Mouse (Mus musculus) frontal cortex, postnatal 10 days (tissue): ENCODE results near the gene Zfp148.

Experiments used
- DNase-seq, 2 experiments: peaks; one replicate each; pipeline ENCODE4 v3.0.0; 2022; ENCODE audit warnings: low spot score in 2 of 2, mixed read lengths in 1 of 2

The Zfp148 gene

DNA sequence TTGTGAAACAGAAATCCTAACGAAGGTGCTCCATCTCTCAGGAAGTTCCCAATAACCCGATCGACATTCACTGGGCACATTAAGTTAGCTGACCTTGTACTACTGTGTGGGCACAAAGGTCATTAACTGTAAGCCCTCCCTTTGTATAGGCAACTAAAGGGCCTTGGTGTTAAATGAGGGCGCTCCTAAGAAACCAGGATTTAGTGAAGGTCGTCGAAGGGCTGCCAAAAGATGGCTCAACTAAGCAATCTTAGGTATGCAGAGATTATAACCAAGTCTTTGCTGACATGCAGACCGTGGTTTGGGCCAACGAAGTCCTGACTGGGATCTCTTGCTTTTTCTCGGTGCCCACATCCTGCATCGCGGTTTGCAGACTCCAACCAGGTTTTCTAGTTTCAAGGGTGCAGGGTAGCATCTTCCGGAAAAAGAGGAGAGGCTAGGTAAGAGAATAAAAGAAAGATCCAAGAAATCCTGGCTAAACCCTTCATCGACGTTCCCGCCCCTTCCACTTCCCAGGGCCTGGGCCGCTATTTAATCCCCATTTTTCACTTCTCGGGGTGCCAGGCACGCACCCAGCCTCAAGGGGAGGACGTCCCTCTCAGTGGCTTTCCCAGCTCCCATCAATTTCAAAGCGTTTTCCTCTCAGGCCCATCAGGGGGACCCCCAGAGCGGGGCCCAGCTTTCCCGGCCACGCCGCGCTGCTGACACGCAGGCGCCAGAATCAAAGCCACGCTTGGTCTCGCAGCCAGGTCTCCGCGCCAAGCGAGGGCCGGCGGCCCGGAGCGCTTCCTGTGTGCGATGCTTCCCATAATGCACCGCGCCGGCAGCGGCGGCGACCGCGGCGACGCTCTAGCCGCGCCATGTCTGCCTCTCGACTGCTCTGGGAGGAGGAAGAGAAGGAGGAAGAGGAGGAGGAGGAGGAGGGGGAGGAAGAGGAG lies at the start of gene Zfp148:
Gene Zfp148, plus strand, starts transcription at position 893 of the 938 bp plus-strand sequence.
- peak; percentile 86 to 91 for DNase-seq

DNA sequence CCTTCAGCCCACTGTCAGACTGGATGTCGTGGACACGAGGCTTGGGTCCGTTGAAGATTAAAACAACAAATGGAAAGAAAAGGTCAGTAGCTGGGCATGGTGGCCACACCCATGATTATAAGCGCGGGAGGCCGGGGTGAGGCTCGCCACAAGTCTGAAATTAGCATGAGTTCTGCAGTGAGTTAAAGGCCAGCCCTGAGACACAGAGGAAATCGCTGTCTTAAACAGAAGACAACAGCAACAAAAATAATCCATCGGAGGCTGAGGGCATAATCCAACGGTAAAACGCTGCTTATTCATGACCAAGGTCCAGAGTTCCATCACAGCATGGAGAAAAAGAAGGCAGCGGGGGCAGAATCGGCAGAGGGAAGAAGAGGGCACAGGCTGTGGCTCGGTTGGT lies 47.6 kb upstream of the Zfp148 start:
- DNase-seq: no peak

DNA sequence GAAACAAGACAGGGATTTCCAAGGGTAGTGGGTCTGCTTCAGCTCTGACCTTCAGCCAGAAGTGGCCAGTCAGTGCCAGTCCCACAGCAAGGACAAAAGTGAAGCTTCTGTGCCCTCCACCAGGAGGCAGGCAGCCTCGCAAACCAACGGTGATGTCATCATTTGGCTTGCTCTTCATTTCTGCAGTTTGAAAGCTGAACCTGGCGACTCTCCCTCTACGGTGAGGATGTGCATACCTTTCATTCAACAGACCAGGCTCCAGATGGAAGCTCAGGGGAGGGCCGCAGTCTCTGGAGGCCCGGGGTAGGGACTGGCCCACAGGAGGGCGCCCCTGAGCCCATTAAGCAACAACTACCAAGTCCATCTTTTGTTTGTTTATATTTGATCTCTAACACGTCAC lies 43.5 kb upstream of the Zfp148 start:
- DNase-seq: peak; percentile 25 to 44

DNA sequence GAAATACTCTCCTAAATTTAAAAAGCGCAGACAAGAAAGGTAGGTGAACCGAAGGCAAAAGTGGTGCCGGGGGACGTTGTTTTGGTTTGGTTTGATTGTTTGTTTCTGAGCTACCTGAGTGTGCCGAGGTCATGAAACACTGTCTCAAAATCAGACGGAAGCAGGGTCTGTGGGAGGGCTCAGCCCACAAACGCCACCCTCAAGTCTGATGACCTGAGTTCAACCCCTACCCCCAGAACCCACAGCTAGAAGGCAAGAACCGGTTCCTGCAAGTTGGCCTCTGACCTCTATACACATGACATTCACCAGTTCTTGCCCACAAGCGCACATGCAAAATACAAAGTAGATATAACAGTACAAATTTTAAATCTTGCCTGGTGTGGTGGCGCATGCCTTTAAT lies 43.0 kb upstream of the Zfp148 start:
- DNase-seq: no peak

GRCm38 (mm10) chr16:33338492-33338891 lies 42.1 kb upstream of the Zfp148 start:
- no peak for DNase-seq

GRCm38 (mm10) chr16:33339476-33339875 lies 41.2 kb upstream of the Zfp148 start:
- DNase-seq: no peak

DNA sequence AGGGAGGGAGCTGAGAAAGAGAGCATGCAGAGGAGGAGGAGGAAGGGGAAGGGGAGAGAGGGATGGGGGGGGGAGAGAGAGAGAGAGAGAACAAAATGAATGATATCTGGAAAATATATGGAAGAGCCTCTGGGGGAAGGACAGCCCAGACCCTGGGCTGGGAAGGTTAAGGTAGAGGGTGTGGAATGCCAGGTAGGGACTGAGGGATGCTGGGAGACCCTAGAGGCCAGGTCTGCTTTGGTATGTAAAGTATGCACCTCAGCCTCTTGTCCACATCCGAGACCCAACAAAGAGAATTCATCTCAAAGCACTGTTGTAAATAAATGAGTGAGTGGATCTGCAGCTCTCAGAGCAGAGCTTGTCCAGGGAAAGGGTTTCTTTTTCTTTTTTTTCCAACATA lies 38.3 kb upstream of the Zfp148 start:
- DNase-seq: no peak

GRCm38 (mm10) chr16:33343106-33343505 lies 37.5 kb upstream of the Zfp148 start:
- no peak for DNase-seq

- no peak for DNase-seq
These were observed 37.0 kb upstream of the Zfp148 start for GRCm38 (mm10) chr16:33343601-33344000.

DNA sequence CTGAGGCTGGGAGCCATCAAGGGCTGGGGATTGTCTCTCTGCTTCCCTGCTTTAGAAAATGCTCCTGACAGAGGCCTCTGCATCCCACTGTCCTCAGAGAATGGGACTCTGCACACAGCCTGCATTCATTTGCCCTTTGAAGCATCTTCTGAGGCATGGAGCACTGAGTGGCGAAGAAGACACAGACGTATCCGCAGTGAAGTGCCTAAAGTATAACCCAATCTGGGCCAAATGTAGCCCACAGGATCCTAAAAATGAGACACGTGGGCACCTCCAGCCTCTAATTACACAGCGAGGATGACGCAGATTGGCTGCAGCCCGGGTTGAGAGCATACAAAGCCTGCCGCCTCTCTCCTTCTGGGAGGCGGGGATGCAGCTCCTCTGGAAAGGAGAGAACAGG lies 36.3 kb upstream of the Zfp148 start:
- DNase-seq: peak; percentile 31 to 43

DNA sequence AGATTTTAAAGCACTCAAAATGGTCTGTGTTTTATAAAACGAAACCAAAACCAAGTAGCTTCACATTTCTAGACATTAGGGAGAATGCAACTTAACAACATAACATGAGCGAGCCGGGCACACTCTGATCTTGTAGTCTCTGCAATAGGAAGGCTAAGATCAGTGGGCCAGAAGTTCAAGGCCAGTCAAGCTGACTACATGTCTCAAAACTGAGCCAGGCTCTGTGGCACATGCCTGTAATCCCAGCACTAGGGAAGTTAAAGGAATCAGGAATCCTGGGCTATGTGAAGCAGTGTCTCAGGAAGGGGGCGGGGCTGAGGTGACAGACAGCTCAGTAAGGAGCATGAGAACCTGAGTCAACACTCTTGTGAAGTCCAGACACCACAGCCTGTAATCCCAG lies 35.8 kb upstream of the Zfp148 start:
- no peak for DNase-seq

GRCm38 (mm10) chr16:33346376-33346775 lies 34.3 kb upstream of the Zfp148 start:
- DNase-seq: no peak

GRCm38 (mm10) chr16:33347134-33347533 lies 33.5 kb upstream of the Zfp148 start:
- no peak for DNase-seq

- no peak for DNase-seq
These were observed 22.8 kb upstream of the Zfp148 start for GRCm38 (mm10) chr16:33357805-33358204.

GRCm38 (mm10) chr16:33365772-33366171 lies 14.9 kb upstream of the Zfp148 start:
- DNase-seq: no peak

DNA sequence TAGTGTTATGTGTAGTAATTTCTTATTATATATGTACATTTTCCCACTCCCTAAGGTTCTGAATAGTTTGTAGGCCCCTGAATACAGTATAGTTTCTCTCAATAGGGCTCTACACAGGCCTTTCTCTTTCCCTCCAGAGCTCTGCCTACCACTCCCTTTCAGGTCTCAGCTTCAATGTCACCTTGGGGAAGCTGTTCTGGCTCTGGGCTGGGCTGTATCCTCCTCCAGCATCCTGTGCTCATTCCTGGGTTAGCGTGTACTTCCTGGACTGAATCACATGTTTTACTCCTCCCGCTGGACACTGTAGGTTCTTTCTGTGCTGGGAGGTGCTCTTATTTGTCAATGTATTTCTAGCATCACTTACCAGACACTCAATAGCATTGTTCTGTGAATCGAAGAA lies 12.0 kb upstream of the Zfp148 start:
- no peak for DNase-seq

DNA sequence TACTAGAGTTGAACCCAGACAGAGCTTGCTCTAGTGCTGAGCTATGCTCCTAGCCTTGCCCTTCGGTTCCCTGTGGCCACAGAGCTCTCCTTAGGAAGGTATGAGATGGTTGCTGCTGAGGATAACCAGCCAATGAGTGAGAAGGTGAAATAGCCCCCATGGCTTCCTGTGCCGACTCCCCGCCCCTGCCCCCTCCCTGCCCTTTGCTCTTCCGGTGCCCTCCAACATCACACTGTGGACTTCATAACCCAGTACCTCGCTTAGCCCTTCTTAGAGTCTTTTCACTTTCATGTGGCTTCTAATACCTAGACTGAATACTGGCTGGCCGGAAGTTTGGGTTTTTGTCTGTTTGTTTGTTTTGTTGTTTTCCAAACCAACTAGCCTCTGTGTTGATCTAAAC lies 9.8 kb upstream of the Zfp148 start:
- no peak for DNase-seq

- no peak for DNase-seq
These were observed 8.0 kb upstream of the Zfp148 start for GRCm38 (mm10) chr16:33372611-33373010.

GRCm38 (mm10) chr16:33373326-33373725 lies 7.3 kb upstream of the Zfp148 start:
- DNase-seq: no peak

- DNase-seq: no peak
These were observed 4.4 kb upstream of the Zfp148 start for GRCm38 (mm10) chr16:33376266-33376665.

DNA sequence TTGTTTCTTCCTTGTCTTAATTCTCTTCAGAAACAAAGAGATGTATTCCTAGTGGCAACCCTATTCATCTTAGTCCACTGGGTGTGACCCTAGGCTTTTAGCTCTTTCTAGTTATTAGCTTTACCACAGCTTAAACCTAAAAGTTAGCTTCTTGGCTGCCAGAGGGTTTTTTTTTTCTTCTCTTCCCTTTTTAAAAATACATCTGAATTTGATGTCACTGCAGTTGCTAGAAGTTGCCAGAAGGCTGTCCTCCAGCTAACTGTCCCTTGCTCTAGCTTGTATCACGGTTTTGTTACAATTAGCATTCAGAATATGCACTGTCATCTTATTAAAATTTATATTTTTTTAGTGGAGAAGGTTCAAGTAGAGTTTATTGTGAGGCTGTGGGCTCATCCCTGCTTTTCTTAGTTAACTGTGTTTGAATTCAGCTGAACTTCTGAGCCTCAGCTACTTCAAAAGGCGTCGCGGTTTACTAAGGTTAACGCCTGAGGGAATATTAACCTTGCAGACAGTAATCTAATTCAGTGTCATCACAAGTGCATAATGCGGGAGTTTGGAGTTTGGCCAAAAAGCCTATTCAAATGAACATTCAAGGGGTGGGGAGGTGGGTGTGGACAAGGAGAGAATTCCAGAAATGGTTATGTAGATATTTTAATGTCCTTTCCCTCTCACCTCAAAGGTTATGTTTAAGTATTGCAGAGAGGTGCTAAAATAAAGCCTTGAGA lies 1.3 kb upstream of the Zfp148 start:
- no peak for DNase-seq

- peak; percentile 20 to 50 for DNase-seq
These were observed 412 bp downstream of the Zfp148 start for GRCm38 (mm10) chr16:33380882-33381613.
